9 mouse cellular contexts compared by ENCODE assay signal in genomic region chr2:116059661-116060060, GRCm38 (mm10). TPM values are rescaled to one million over a fixed set of nuclear protein-coding genes. Genes with fewer than 3 reads are reported as not detected.
DNase-seq lines count a peak whose midpoint lies in the region; ATAC-seq lines count a peak whose summit lies in the region.
"Had no signal": no experiment of that assay in that cellular context is flagged by ENCODE, and none has a peak within 500 bp of the region (broad histone marks: within the 10 kb centered on the region; RNA-seq: fewer than 3 reads in every experiment).

No protein-coding gene starts in this region.

- 62% methylated on average over 1 of the region's 1 CpGs for WGBS in lung, embryonic 16.5 days
- WGBS in forebrain, embryonic 13.5 days, result 30% methylated on average over 1 of the region's 1 CpGs
- 55% methylated on average over 1 of the region's 1 CpGs for WGBS in limb, embryonic 12.5 days
- whole genome bisulfite sequencing in liver, embryonic 11.5 days, result 57% methylated on average over 1 of the region's 1 CpGs

- peak overlapping the region; percentile 23; the same call in 1 of the 2 replicates for H3K4me2 ChIP-seq in lung, embryonic 16.5 days (ENCODE audit: low read depth, low read length)
- peak overlapping the region; percentile 86 for H3K4me2 ChIP-seq in forebrain, embryonic 13.5 days
- peak overlapping the region; percentile 82; the same call in 1 of the 2 replicates for H3K4me2 ChIP-seq in limb, embryonic 12.5 days
- no peak overlapping the region for H3K4me2 ChIP-seq in liver, embryonic 11.5 days

- no peak overlapping the region for H3K4me3 ChIP-seq in lung, embryonic 16.5 days (ENCODE audit: low read length)
- H3K4me3 ChIP-seq in forebrain, embryonic 13.5 days, result peak overlapping the region; percentile 91
- no peak overlapping the region for H3K4me3 ChIP-seq in limb, embryonic 12.5 days (replicated peaks)
- H3K4me3 ChIP-seq in liver, embryonic 11.5 days (ENCODE audit: low read depth, low read length), result no peak overlapping the region

- DNase-seq in lung, postnatal 36 days, result no peak
- no peak for DNase-seq in gastrocnemius, postnatal 10 days
- no peak for DNase-seq in thymus, postnatal 36 days
- DNase-seq in liver, embryonic 11.5 days (ENCODE audit: low spot score), result no peak
- DNase-seq: cerebellum, adult 11 months; spleen, adult 18-20 months had no signal

- no peak overlapping the region for H3K27ac ChIP-seq in lung, embryonic 16.5 days (ENCODE audit: low read length)
- H3K27ac ChIP-seq in forebrain, embryonic 13.5 days, result peak overlapping the region; percentile 98
- H3K27ac ChIP-seq in limb, embryonic 12.5 days, result no peak overlapping the region
- no peak overlapping the region for H3K27ac ChIP-seq in liver, embryonic 11.5 days (ENCODE audit: low read depth, low read length)

- no peak overlapping the region for H3K9ac ChIP-seq in lung, embryonic 16.5 days (ENCODE audit: low read length)
- H3K9ac ChIP-seq in forebrain, embryonic 13.5 days, result peak overlapping the region; percentile 100
- 0 out of 2 replicates have a peak overlapping the region, but pooled peaks have one; percentile 74 for H3K9ac ChIP-seq in limb, embryonic 12.5 days (replicated peaks)
- H3K9ac ChIP-seq in liver, embryonic 11.5 days (ENCODE audit: low read depth, low read length), result no peak overlapping the region

- H3K4me1 ChIP-seq in lung, embryonic 16.5 days (replicated peaks; ENCODE audit: control insufficient read depth, insufficient read depth, low read length), result 0 out of 2 replicates have a peak, but pooled peaks cover 3% of the 10 kb centered on the region
- H3K4me1 ChIP-seq in forebrain, embryonic 13.5 days, result peaks cover 53% of the 10 kb centered on the region
- H3K4me1 ChIP-seq in limb, embryonic 12.5 days (replicated peaks), result peaks cover 29% of the 10 kb centered on the region
- H3K4me1 ChIP-seq in liver, embryonic 11.5 days (replicated peaks; ENCODE audit: control insufficient read depth, insufficient read depth, low read length), result no peaks in the 10 kb centered on the region; the same call in 1 of the 2 replicates

- H3K9me3 ChIP-seq in lung, embryonic 16.5 days (ENCODE audit: control insufficient read depth, low read length), result no peaks in the 10 kb centered on the region
- no peaks in the 10 kb centered on the region for H3K9me3 ChIP-seq in forebrain, embryonic 13.5 days (replicated peaks)
- no peaks in the 10 kb centered on the region for H3K9me3 ChIP-seq in limb, embryonic 12.5 days
- H3K9me3 ChIP-seq in liver, embryonic 11.5 days (ENCODE audit: control insufficient read depth, low read length), result no peaks in the 10 kb centered on the region

- 0 out of 2 replicates have a peak, but pooled peaks cover 3% of the 10 kb centered on the region for H3K36me3 ChIP-seq in lung, embryonic 16.5 days (ENCODE audit: control insufficient read depth, insufficient read depth, low read length)
- peaks cover 39% of the 10 kb centered on the region for H3K36me3 ChIP-seq in forebrain, embryonic 13.5 days (ENCODE audit: poor library complexity, severe bottlenecking)
- no peaks in the 10 kb centered on the region for H3K36me3 ChIP-seq in limb, embryonic 12.5 days
- H3K36me3 ChIP-seq in liver, embryonic 11.5 days (ENCODE audit: control insufficient read depth, insufficient read depth, low read length), result no peaks in the 10 kb centered on the region

- H3K27me3 ChIP-seq in lung, embryonic 16.5 days (ENCODE audit: control insufficient read depth, insufficient read depth, low read depth, low read length), result no peaks in the 10 kb centered on the region; the same call in 1 of the 2 replicates
- H3K27me3 ChIP-seq in forebrain, embryonic 13.5 days, result 0 out of 2 replicates have a peak, but pooled peaks cover 3% of the 10 kb centered on the region
- H3K27me3 ChIP-seq in limb, embryonic 12.5 days, result peaks cover 71% of the 10 kb centered on the region
- H3K27me3 ChIP-seq in liver, embryonic 11.5 days (replicated peaks; ENCODE audit: control insufficient read depth, insufficient read depth, low read length), result peaks cover 51% of the 10 kb centered on the region

- ATAC-seq in lung, embryonic 16.5 days (ENCODE audit: low read depth), result no peak
- peak; percentile 50 for ATAC-seq in forebrain, embryonic 13.5 days
- no peak for ATAC-seq in limb, embryonic 12.5 days (ENCODE audit: insufficient number of reproducible peaks, insufficient read depth, low FRiP score, low TSS enrichment, low read depth)
- ATAC-seq in liver, embryonic 11.5 days (replicated peaks; ENCODE audit: low FRiP score), result no peak

RNA-seq across cellular contexts. Expression of gene Meis2, which starts 6.0 kb away (rescaled TPM):
- 21.5 and 24.2 TPM in 2 replicates for polyA plus RNA-seq in lung, embryonic 16.5 days (2015; fragmentation: Nextera tagmentation; extraction: Ambion mirVana)
- 128 and 130 TPM in 2 replicates for polyA plus RNA-seq in forebrain, embryonic 13.5 days (2015; fragmentation: Nextera tagmentation; extraction: Ambion mirVana)
- 20.5 and 24.4 TPM in 2 replicates for polyA plus RNA-seq in limb, embryonic 12.5 days (2016; fragmentation: Nextera tagmentation; extraction: Ambion mirVana)
- 1 to 10 TPM; 4.0 to 5.2 TPM for total RNA-seq in gastrocnemius, postnatal 10 days (2021)
- polyA plus RNA-seq in liver, embryonic 11.5 days (2014; fragmentation: Nextera tagmentation; extraction: Ambion mirVana), result 18.0 and 20.0 TPM in 2 replicates

Comparison
In these comparisons a context has a peak if more than half of its experiments do, and no peak if none do; other contexts are left out.
1. H3K9ac ChIP-seq: peak in forebrain, embryonic 13.5 days (single experiment) and limb, embryonic 12.5 days (single experiment); none in lung, embryonic 16.5 days (single experiment) and liver, embryonic 11.5 days (single experiment).